20 mouse cellular contexts compared by ENCODE assay signal in genomic region chr13:101555371-101555874, GRCm38 (mm10).
DNase-seq lines count a peak whose midpoint lies in the region; ATAC-seq and TF ChIP-seq lines count a peak whose summit lies in the region.
"Had no signal": no experiment of that assay in that cellular context is flagged by ENCODE, and none has a peak within 500 bp of the region (broad histone marks: within the 10 kb centered on the region; RNA-seq: fewer than 3 reads in every experiment).

No protein-coding gene starts in this region.

- peaks cover 9% of the 10 kb centered on the region; the same call in 1 of the 2 replicates for H3K4me1 ChIP-seq in heart, embryonic 15.5 days (replicated peaks)
- H3K4me1 ChIP-seq in heart, embryonic 11.5 days (ENCODE audit: control insufficient read depth, insufficient read depth, low read length): no peaks in the 10 kb centered on the region; the same call in 1 of the 2 replicates
- H3K4me1 ChIP-seq in lung, postnatal 0 days (ENCODE audit: insufficient read depth, low read depth, low read length): no peaks in the 10 kb centered on the region
- H3K4me1 ChIP-seq: embryonic facial prominence, embryonic 15.5 days; hindbrain, embryonic 13.5 days had no signal

- DNase-seq in adrenal gland, postnatal 10 days: peak; percentile 27
- DNase-seq in adrenal gland, postnatal 4 days (ENCODE audit: low spot score in 2 of 2): no peak
- DNase-seq in lung, postnatal 0 days (ENCODE audit: low spot score): peak; percentile 38
- DNase-seq in lung, postnatal 36 days: no peak
- DNase-seq in layer of hippocampus, adult 2 months (ENCODE audit: low spot score in 2 of 2): no peak
- DNase-seq: cerebellum, adult 11-12 months; cerebellum, adult 9-10 months; cerebellum, postnatal 36 days; gastrocnemius, postnatal 14 days; heart, postnatal 10 days; kidney, adult 11 months had no signal

- H3K36me3 ChIP-seq in heart, embryonic 15.5 days: no peaks in the 10 kb centered on the region
- no peaks in the 10 kb centered on the region for H3K36me3 ChIP-seq in heart, embryonic 11.5 days (ENCODE audit: control insufficient read depth, insufficient read depth, low read length)
- H3K36me3 ChIP-seq in lung, postnatal 0 days (ENCODE audit: insufficient read depth, low read length): no peaks in the 10 kb centered on the region
- H3K36me3 ChIP-seq: embryonic facial prominence, embryonic 15.5 days; forebrain, embryonic 15.5 days; heart, embryonic 13.5 days; hindbrain, embryonic 13.5 days had no signal

- no peak overlapping the region for H3K4me3 ChIP-seq in heart, embryonic 15.5 days
- no peak overlapping the region for H3K4me3 ChIP-seq in heart, embryonic 11.5 days (ENCODE audit: low read depth, low read length)
- H3K4me3 ChIP-seq in lung, postnatal 0 days (ENCODE audit: low read depth, low read length): no peak overlapping the region
- no peak overlapping the region for H3K4me3 ChIP-seq in layer of hippocampus, adult 2 months
- H3K4me3 ChIP-seq: embryonic facial prominence, embryonic 15.5 days; erythroblast, embryonic 14.5 days; forebrain, embryonic 15.5 days; heart, embryonic 13.5 days; hindbrain, embryonic 13.5 days had no signal

- no peak overlapping the region for H3K4me2 ChIP-seq in heart, embryonic 15.5 days
- H3K4me2 ChIP-seq in heart, embryonic 11.5 days: no peak overlapping the region
- no peak overlapping the region for H3K4me2 ChIP-seq in lung, postnatal 0 days (replicated peaks; ENCODE audit: low read depth, low read length)
- H3K4me2 ChIP-seq: embryonic facial prominence, embryonic 15.5 days; forebrain, embryonic 15.5 days; heart, embryonic 13.5 days; hindbrain, embryonic 13.5 days had no signal

- no peaks in the 10 kb centered on the region for H3K27me3 ChIP-seq in heart, embryonic 15.5 days
- no peaks in the 10 kb centered on the region for H3K27me3 ChIP-seq in heart, embryonic 11.5 days (ENCODE audit: control insufficient read depth, insufficient read depth, low read length)
- no peaks in the 10 kb centered on the region for H3K27me3 ChIP-seq in lung, postnatal 0 days (replicated peaks; ENCODE audit: insufficient read depth, low read length)
- H3K27me3 ChIP-seq: CH12.LX; embryonic facial prominence, embryonic 15.5 days; forebrain, embryonic 15.5 days; heart, embryonic 13.5 days; hindbrain, embryonic 13.5 days had no signal

- ATAC-seq in heart, embryonic 15.5 days (replicated peaks; ENCODE audit: insufficient number of reproducible peaks, insufficient read depth, low FRiP score, low read depth): no peak
- ATAC-seq in heart, embryonic 11.5 days (replicated peaks; ENCODE audit: insufficient number of reproducible peaks, low FRiP score, low TSS enrichment): no peak
- ATAC-seq in lung, postnatal 0 days: no peak
- ATAC-seq: forebrain, embryonic 15.5 days; hindbrain, postnatal 0 days had no signal

- no peak for TF ChIP-seq CTCF in lung, postnatal 0 days (IDR thresholded peaks at IDR 0.05)
- no peak for TF ChIP-seq CTCF in layer of hippocampus, adult 2 months (conservative IDR thresholded peaks at IDR 0.05)

- 53% methylated on average over 3 of the region's 3 CpGs for WGBS in heart, embryonic 15.5 days
- 66% methylated on average over 3 of the region's 3 CpGs for WGBS in heart, embryonic 11.5 days (ENCODE audit: insufficient replicate concordance)
- WGBS in lung, postnatal 0 days: 48% methylated on average over 3 of the region's 3 CpGs

- H3K9me3 ChIP-seq in heart, embryonic 15.5 days (replicated peaks): no peaks in the 10 kb centered on the region
- no peaks in the 10 kb centered on the region for H3K9me3 ChIP-seq in heart, embryonic 11.5 days (replicated peaks; ENCODE audit: control insufficient read depth, low read length)
- no peaks in the 10 kb centered on the region for H3K9me3 ChIP-seq in lung, postnatal 0 days (ENCODE audit: low read length)
- H3K9me3 ChIP-seq: embryonic facial prominence, embryonic 15.5 days; forebrain, embryonic 15.5 days; heart, embryonic 13.5 days; hindbrain, embryonic 13.5 days had no signal

- H3K27ac ChIP-seq in heart, embryonic 15.5 days: 0 out of 2 replicates have a peak overlapping the region, but pooled peaks have one; percentile 33
- no peak overlapping the region for H3K27ac ChIP-seq in heart, embryonic 11.5 days (ENCODE audit: low read depth, low read length)
- H3K27ac ChIP-seq in lung, postnatal 0 days (ENCODE audit: low read length): no peak overlapping the region
- no peak overlapping the region for H3K27ac ChIP-seq in layer of hippocampus, adult 2 months
- H3K27ac ChIP-seq: embryonic facial prominence, embryonic 15.5 days; forebrain, embryonic 15.5 days; heart, embryonic 13.5 days; hindbrain, embryonic 13.5 days; hindbrain, postnatal 0 days had no signal

- no peak for TF ChIP-seq EP300 in lung, postnatal 0 days (IDR thresholded peaks at IDR 0.05)

- H3K9ac ChIP-seq in heart, embryonic 15.5 days: no peak overlapping the region
- H3K9ac ChIP-seq in heart, embryonic 11.5 days (ENCODE audit: low read depth, low read length): no peak overlapping the region
- no peak overlapping the region for H3K9ac ChIP-seq in lung, postnatal 0 days (replicated peaks; ENCODE audit: low read depth)
- H3K9ac ChIP-seq: embryonic facial prominence, embryonic 15.5 days; forebrain, embryonic 15.5 days; heart, embryonic 13.5 days; hindbrain, embryonic 13.5 days had no signal

Comparison
In these comparisons a context has a peak if more than half of its experiments do, and no peak if none do; other contexts are left out.
1. DNase-seq: peak in adrenal gland, postnatal 10 days (single experiment) and lung, postnatal 0 days (single experiment); none in adrenal gland, postnatal 4 days (0 of 2), lung, postnatal 36 days (single experiment) and layer of hippocampus, adult 2 months (0 of 2).